Mouse (Mus musculus) thymus, postnatal 10 days (tissue): Measurements from ENCODE around the gene Fhit.

Source experiments
- DNase-seq, 2 experiments: peaks; one replicate each; pipeline ENCODE4 v3.0.0; 2021; ENCODE audit warnings: low spot score in 2 of 2

Gene Fhit

GRCm38 (mm10) chr14:9688664-9689257 is 1473.1 kb downstream of the Fhit start:
- DNase-seq: no peak

- DNase-seq: no peak
These were observed 1477.5 kb downstream of the Fhit start for GRCm38 (mm10) chr14:9684362-9684761.

GRCm38 (mm10) chr14:9672728-9673127 is 1489.1 kb downstream of the Fhit start:
- DNase-seq: no peak

- DNase-seq: no peak
These were observed 1490.1 kb downstream of the Fhit start for GRCm38 (mm10) chr14:9671776-9672175.

- no peak for DNase-seq
These were observed 1492.1 kb downstream of the Fhit start for GRCm38 (mm10) chr14:9669766-9670165.

GRCm38 (mm10) chr14:9658445-9658844 is 1503.4 kb downstream of the Fhit start:
- no peak for DNase-seq

GRCm38 (mm10) chr14:9651417-9651816 is 1510.4 kb downstream of the Fhit start:
- DNase-seq: no peak

- no peak for DNase-seq
These were observed 1513.4 kb downstream of the Fhit start for GRCm38 (mm10) chr14:9648416-9648815.

- DNase-seq: no peak
These were observed 1515.6 kb downstream of the Fhit start for GRCm38 (mm10) chr14:9646233-9646632.

- no peak for DNase-seq
These were observed 1517.3 kb downstream of the Fhit start for GRCm38 (mm10) chr14:9644216-9645166.

GRCm38 (mm10) chr14:9643700-9644099 is 1518.1 kb downstream of the Fhit start:
- no peak for DNase-seq

- DNase-seq: no peak
These were observed 1519.2 kb downstream of the Fhit start for GRCm38 (mm10) chr14:9642628-9643027.

GRCm38 (mm10) chr14:9642068-9642467 is 1519.8 kb downstream of the Fhit start:
- no peak for DNase-seq

- DNase-seq: no peak
These were observed 1527.4 kb downstream of the Fhit start for GRCm38 (mm10) chr14:9634247-9634991.

- no peak for DNase-seq
These were observed 1529.3 kb downstream of the Fhit start for GRCm38 (mm10) chr14:9632537-9632936.

- DNase-seq: no peak
These were observed 1538.4 kb downstream of the Fhit start for GRCm38 (mm10) chr14:9623219-9624043.

- DNase-seq: no peak
These were observed 1540.8 kb downstream of the Fhit start for GRCm38 (mm10) chr14:9620902-9621540.

GRCm38 (mm10) chr14:9619840-9620239 is 1542.0 kb downstream of the Fhit start:
- DNase-seq: no peak

- no peak for DNase-seq
These were observed 1548.7 kb downstream of the Fhit start for GRCm38 (mm10) chr14:9613126-9613525.

- DNase-seq: no peak
These were observed 1552.7 kb downstream of the Fhit start for GRCm38 (mm10) chr14:9609120-9609519.
